ENCODE assay signal across 15 mouse cellular contexts in genomic region chr1:98062074-98062473, GRCm38 (mm10).
"Had no signal": no experiment of that assay in that cellular context is flagged by ENCODE, and none has a peak within 500 bp of the region (broad histone marks: within the 10 kb centered on the region; RNA-seq: fewer than 3 reads in every experiment).

No protein-coding gene starts in this region.

- ATAC-seq: liver, embryonic 12.5 days; midbrain, embryonic 16.5 days had no signal

- H3K36me3 ChIP-seq: kidney, embryonic 15.5 days; limb, embryonic 10.5 days; liver, embryonic 12.5 days; midbrain, embryonic 12.5 days; neural tube, embryonic 13.5 days; stomach, embryonic 15.5 days had no signal

- H3K4me2 ChIP-seq: kidney, embryonic 15.5 days; liver, embryonic 12.5 days; midbrain, embryonic 12.5 days; neural tube, embryonic 13.5 days; stomach, embryonic 15.5 days had no signal

- H3K9ac ChIP-seq: kidney, embryonic 15.5 days; liver, embryonic 12.5 days; midbrain, embryonic 12.5 days; neural tube, embryonic 13.5 days; stomach, embryonic 15.5 days had no signal

- H3K4me1 ChIP-seq: limb, embryonic 10.5 days; liver, embryonic 12.5 days; stomach, embryonic 15.5 days had no signal

- H3K4me3 ChIP-seq: kidney, embryonic 15.5 days; left cerebral cortex, adult 2 months; limb, embryonic 10.5 days; liver, embryonic 12.5 days; midbrain, embryonic 12.5 days; neural tube, embryonic 13.5 days; stomach, embryonic 15.5 days had no signal

- H3K27me3 ChIP-seq: kidney, embryonic 15.5 days; liver, embryonic 12.5 days; midbrain, embryonic 12.5 days; neural tube, embryonic 13.5 days; stomach, embryonic 15.5 days had no signal

- H3K27ac ChIP-seq: kidney, embryonic 15.5 days; left cerebral cortex, adult 2 months; limb, embryonic 10.5 days; liver, embryonic 12.5 days; macrophage; midbrain, embryonic 12.5 days; neural tube, embryonic 13.5 days; stomach, embryonic 15.5 days had no signal

- H3K9me3 ChIP-seq: kidney, embryonic 15.5 days; limb, embryonic 10.5 days; liver, embryonic 12.5 days; midbrain, embryonic 12.5 days; neural tube, embryonic 13.5 days; stomach, embryonic 15.5 days had no signal

- DNase-seq: kidney, adult 18-20 months; kidney, postnatal 14 days; retina, postnatal 1 day; right cerebral cortex, postnatal 4 days; spleen, adult 18-20 months; thymus, postnatal 36 days had no signal
